Mouse (Mus musculus) cortical plate, adult 2 months (tissue): ENCODE measurements around the gene Kptn. TPM values are rescaled to one million over a fixed set of nuclear protein-coding genes. Genes with fewer than 3 reads are reported as not detected.

Source experiments
- H3K27ac ChIP-seq: fragments of 200-500 bp; 2 replicates; pipeline ENCODE4 v1.5.1; 2012; ENCODE audit warnings: low read length, control low read depth, inconsistent platforms; ENCODE audit not compliant: insufficient read depth
- H3K4me1 ChIP-seq: fragments of 200-500 bp; 2 replicates; pipeline ENCODE4 v1.6.1; 2011; ENCODE audit warnings: low read length; ENCODE audit not compliant: control insufficient read depth, insufficient read depth
- H3K4me3 ChIP-seq: fragments of 200-500 bp; 2 replicates; pipeline ENCODE4 v1.5.1; 2011; ENCODE audit warnings: mild to moderate bottlenecking, low read length, control low read depth; ENCODE audit not compliant: insufficient read depth
- CTCF ChIP-seq: fragments of 200-500 bp; IDR thresholded peaks from 2 replicates; pipeline ENCODE4 v1.5.1; 2011; ENCODE audit warnings: mild to moderate bottlenecking, control low read depth, low read length; ENCODE audit not compliant: insufficient read depth; ENCODE audit errors: extremely low read depth
- POLR2A ChIP-seq: fragments of 200-500 bp; IDR thresholded peaks from 2 replicates; pipeline ENCODE4 v1.6.1; 2011; ENCODE audit warnings: mild to moderate bottlenecking, low read length, control low read depth; ENCODE audit not compliant: insufficient read depth; ENCODE audit errors: extremely low read depth
- polyA plus RNA-seq: library from polyadenylated mRNA; depleted of rRNA; stranded (reverse); fragments of >200 nt; gene quantifications from 2 replicates; pipeline ENCODE4 v1.2.3, GENCODE M21; 2012

Kptn gene
- polyA plus RNA-seq, 1 experiment, result 51.3 TPM

- peaks cover 20% of the 10 kb centered on the region for H3K4me1 ChIP-seq
Observed at GRCm38 (mm10) chr7:16099901-16100300, 19.8 kb upstream of the Kptn start.

GRCm38 (mm10) chr7:16101081-16101480 lies 18.6 kb upstream of the Kptn start:
- TF ChIP-seq POLR2A (no peak), CTCF (no peak)
- Histone ChIP-seq H3K4me3 (no peak overlapping the region), H3K27ac (no peak overlapping the region), H3K4me1 (peaks cover 24% of the 10 kb centered on the region)

More at GRCm38 (mm10) chr7:16099901-16100300, 19.8 kb upstream of the Kptn start:
- H3K4me3 ChIP-seq, result peak overlapping the region; percentile 47; the same call in 1 of the 2 replicates
- TF ChIP-seq POLR2A, result no peak
- TF ChIP-seq CTCF, result no peak
- H3K27ac ChIP-seq, result no peak overlapping the region

DNA sequence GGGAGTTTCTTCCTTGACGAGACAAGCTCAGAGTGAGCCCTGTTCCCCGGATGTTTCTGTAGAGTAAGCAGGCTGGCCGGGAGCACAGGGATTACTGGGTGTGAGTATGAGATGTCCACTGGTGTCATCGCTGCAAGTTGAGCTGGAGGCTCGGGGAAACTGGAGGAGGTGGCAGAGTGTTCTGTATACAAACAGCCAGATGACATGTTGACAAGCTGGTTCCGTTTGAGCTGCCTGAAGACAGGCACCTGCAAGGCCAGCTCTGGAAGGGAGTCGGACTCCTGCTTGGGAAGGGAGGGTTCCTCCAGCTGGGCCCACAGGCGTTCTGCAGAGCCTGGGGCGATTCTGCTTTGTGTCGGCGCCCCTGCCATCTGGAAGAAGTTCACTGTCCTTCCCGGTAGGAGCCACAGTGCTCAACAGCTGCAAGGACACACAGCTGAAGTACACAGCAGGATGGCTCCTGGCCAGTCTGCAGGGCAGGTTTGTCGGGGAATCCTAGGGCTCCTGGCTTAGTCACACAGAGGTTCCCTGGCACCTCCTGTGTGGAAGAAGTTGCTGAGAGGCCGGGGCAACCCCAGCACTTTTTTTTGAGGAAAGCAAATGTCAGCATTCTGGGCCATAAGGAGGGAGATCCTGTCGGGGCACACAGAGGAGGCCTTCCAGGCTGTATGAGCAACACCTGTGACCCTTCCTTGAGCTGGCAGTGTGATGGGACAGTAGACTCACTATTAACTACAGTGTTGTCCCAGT lies 17.8 kb upstream of the Kptn start:
- H3K4me1 ChIP-seq, result peaks cover 26% of the 10 kb centered on the region
- H3K4me3 ChIP-seq, result peak overlapping the region; percentile 1; the same call in 1 of the 2 replicates
- TF ChIP-seq POLR2A (no peak), CTCF (no peak)
- peak overlapping the region; percentile 30 for H3K27ac ChIP-seq

- Histone ChIP-seq H3K4me1 (peaks cover 30% of the 10 kb centered on the region), H3K27ac (peak overlapping the region; percentile 69), H3K4me3 (no peak overlapping the region)
- TF ChIP-seq CTCF (no peak), POLR2A (no peak)
Observed at GRCm38 (mm10) chr7:16102686-16103226, 16.9 kb upstream of the Kptn start.

DNA sequence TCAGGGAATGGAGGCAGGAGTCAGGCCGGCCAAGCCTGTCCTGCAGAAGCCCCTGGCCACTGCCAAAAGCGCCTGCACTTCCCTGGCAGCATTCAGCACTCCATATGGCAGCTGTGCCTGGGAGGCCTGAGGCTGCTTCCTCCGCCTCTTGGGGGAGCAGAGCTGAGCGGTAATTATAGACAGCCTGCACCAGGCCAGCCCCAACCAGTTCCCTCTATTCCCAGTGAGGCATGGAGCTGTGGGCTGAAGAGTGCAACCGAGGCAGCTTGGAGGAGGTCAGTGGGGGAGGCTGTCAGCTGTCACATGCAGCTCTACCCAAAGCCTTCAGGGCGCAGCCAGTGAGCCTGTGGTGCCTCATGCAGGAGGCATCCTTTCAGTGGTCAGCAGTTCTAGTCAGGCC lies 15.9 kb upstream of the Kptn start:
- Histone ChIP-seq H3K4me1 (peaks cover 30% of the 10 kb centered on the region), H3K27ac (peak overlapping the region; percentile 96), H3K4me3 (no peak overlapping the region)
- TF ChIP-seq CTCF (no peak), POLR2A (0 out of 2 replicates have a peak, but pooled peaks have one; percentile 17)

DNA sequence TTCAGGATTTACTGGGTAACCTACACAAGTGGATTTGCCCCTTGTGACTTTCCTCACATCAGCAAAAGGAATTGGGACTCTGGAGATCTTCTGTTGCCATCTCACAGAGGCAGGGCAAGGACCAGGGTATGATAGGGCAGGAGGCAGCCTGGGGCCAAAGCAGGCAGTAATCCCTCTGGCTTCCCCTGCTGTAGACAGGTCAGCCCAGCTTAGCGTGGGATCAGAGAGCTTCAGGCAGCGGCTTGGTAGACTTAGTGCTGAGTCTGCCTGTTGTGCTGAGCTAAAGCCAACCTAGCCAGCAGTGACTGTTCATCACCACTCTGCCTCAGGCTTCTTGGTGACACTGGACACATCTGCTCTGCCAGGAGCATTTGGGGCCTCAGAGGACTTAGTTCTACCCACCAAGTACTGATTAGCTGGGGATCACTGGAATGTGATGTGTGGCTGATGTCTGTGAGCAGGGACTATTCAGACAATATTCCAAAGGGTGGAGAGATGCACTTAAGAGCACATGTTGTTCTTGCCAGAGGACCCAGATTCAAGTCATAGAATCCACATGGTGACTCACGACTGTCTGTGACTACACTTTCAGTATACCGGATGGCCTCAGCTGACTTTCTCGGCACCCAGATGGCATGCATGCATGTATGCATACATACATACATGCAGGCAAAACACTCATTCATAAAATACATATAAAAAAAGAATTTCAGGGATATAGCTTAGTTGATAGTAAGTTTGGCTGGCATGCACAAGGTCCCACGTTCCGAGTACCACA lies 14.9 kb upstream of the Kptn start:
- peak overlapping the region; percentile 96 for H3K27ac ChIP-seq
- no peak overlapping the region for H3K4me3 ChIP-seq
- no peak for TF ChIP-seq POLR2A
- no peak for TF ChIP-seq CTCF
- H3K4me1 ChIP-seq, result peaks cover 34% of the 10 kb centered on the region

- 0 out of 2 replicates have a peak, but pooled peaks have one; percentile 8 for TF ChIP-seq POLR2A
- no peak for TF ChIP-seq CTCF
- Histone ChIP-seq H3K4me1 (peaks cover 44% of the 10 kb centered on the region), H3K4me3 (no peak overlapping the region), H3K27ac (peak overlapping the region; percentile 54)
Observed at GRCm38 (mm10) chr7:16108886-16109542, 10.7 kb upstream of the Kptn start.

DNA sequence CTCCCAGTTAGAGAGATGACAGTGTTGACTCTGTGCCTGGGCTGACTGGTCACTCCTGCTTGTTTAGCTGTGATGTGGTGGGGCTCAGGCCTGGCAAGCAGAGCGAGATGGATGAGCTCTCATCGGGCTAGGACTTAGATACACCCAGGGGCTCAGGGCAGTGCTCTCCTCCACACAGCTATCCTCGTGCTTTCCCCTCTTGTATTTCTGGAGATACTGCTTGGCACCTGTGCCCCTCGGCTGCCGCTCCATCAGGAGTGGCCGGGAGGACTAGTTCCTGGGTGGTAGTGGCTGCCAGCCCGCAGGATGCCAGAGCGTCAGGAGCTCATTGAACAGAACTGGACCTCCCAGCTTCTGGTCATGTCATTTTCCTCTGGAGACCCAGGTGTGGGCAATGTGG lies 9.5 kb upstream of the Kptn start:
- peak overlapping the region; percentile 62 for H3K27ac ChIP-seq
- peaks cover 38% of the 10 kb centered on the region for H3K4me1 ChIP-seq
- H3K4me3 ChIP-seq, result no peak overlapping the region
- TF ChIP-seq POLR2A (no peak), CTCF (no peak)
